Mouse (Mus musculus): ENCODE measurements around the gene H2-K1.

- TF ChIP-seq MAFK (IDR thresholded peaks at IDR 0.05; ENCODE audit: insufficient read depth, low read depth, low read length) (no peak), ZNF384 (IDR thresholded peaks at IDR 0.05; ENCODE audit: low read depth, low read length) (no peak), HCFC1 (IDR thresholded peaks at IDR 0.05; ENCODE audit: borderline replicate concordance, insufficient read depth, low read length) (no peak)
Measured at GRCm38 (mm10) chr17:34038878-34039561, 38.9 kb upstream of the H2-K1 start, which contains the start of gene Col11a2.

All from ES-E14 (cell line).